Mouse (Mus musculus): ENCODE measurements around the gene Epha4. TPM values are rescaled to one million over a fixed set of nuclear protein-coding genes. Genes with fewer than 3 reads are reported as not detected.

Gene Epha4
- polyA plus RNA-seq, 1 experiment from 2014 or later = 49.8 TPM

- Histone ChIP-seq H3K4me2 (no peak overlapping the region), H3K9ac (no peak overlapping the region), H3K4me3 (no peak overlapping the region), H3K9me3 (no peaks in the 10 kb centered on the region), H3K27me3 (0 out of 2 replicates have a peak, but pooled peaks cover 2% of the 10 kb centered on the region), H3K27ac (replicated peaks) (no peak overlapping the region), H3K4me1 (replicated peaks) (peaks cover 14% of the 10 kb centered on the region), H3K36me3 (no peaks in the 10 kb centered on the region)
- WGBS = 49% methylated on average over 2 of the region's 2 CpGs
- ATAC-seq (ENCODE audit: low FRiP score, low read depth) = no peak
Measured at GRCm38 (mm10) chr1:77523354-77523753, 8.5 kb upstream of the Epha4 start.

- 13% methylated on average over 16 of the region's 17 CpGs for WGBS
- Histone ChIP-seq H3K27ac (replicated peaks) (no peak overlapping the region; the same call in 1 of the 2 replicates), H3K9me3 (no peaks in the 10 kb centered on the region), H3K4me1 (replicated peaks) (peaks cover 20% of the 10 kb centered on the region), H3K9ac (peak overlapping the region; percentile 3; the same call in 1 of the 2 replicates), H3K4me3 (no peak overlapping the region), H3K4me2 (peak overlapping the region; percentile 34), H3K36me3 (no peaks in the 10 kb centered on the region), H3K27me3 (0 out of 2 replicates have a peak, but pooled peaks cover 2% of the 10 kb centered on the region)
- no peak for ATAC-seq (ENCODE audit: low FRiP score, low read depth)
Measured at GRCm38 (mm10) chr1:77521640-77522539, 7.0 kb upstream of the Epha4 start.

- Histone ChIP-seq H3K9ac (no peak overlapping the region), H3K27ac (replicated peaks) (no peak overlapping the region), H3K36me3 (no peaks in the 10 kb centered on the region), H3K4me1 (replicated peaks) (peaks cover 25% of the 10 kb centered on the region), H3K4me3 (no peak overlapping the region), H3K9me3 (no peaks in the 10 kb centered on the region), H3K4me2 (no peak overlapping the region), H3K27me3 (0 out of 2 replicates have a peak, but pooled peaks cover 2% of the 10 kb centered on the region)
- 90% methylated on average over 3 of the region's 3 CpGs for WGBS
- no peak for ATAC-seq (ENCODE audit: low FRiP score, low read depth)
Measured at GRCm38 (mm10) chr1:77518715-77519114, 3.8 kb upstream of the Epha4 start.

- WGBS = 1% methylated on average over 36 of the region's 36 CpGs
- Histone ChIP-seq H3K27me3 (0 out of 2 replicates have a peak, but pooled peaks cover 2% of the 10 kb centered on the region), H3K4me2 (peak overlapping the region; percentile 92), H3K9ac (peak overlapping the region; percentile 59), H3K4me3 (peak overlapping the region; percentile 68), H3K36me3 (no peaks in the 10 kb centered on the region), H3K9me3 (no peaks in the 10 kb centered on the region), H3K4me1 (replicated peaks) (peaks cover 20% of the 10 kb centered on the region), H3K27ac (replicated peaks) (peak overlapping the region; percentile 87)
- peak; percentile 27 for ATAC-seq (ENCODE audit: low FRiP score, low read depth)
Measured at GRCm38 (mm10) chr1:77516203-77516991, 1.5 kb upstream of the Epha4 start.

- peaks cover 23% of the 10 kb centered on the region for H3K4me1 ChIP-seq (replicated peaks)
- H3K36me3 ChIP-seq = no peaks in the 10 kb centered on the region
- peak overlapping the region; percentile 92 for H3K4me2 ChIP-seq
- 0 out of 2 replicates have a peak, but pooled peaks cover 2% of the 10 kb centered on the region for H3K27me3 ChIP-seq
- H3K4me3 ChIP-seq = peak overlapping the region; percentile 68
- peak overlapping the region; percentile 87 for H3K27ac ChIP-seq (replicated peaks)
- no peak for ATAC-seq (ENCODE audit: low FRiP score, low read depth)
- H3K9me3 ChIP-seq = no peaks in the 10 kb centered on the region
- under 1% methylated on average over 12 of the region's 12 CpGs for WGBS
- H3K9ac ChIP-seq = peak overlapping the region; percentile 59
Measured at GRCm38 (mm10) chr1:77515651-77515981, 728 bp upstream of the Epha4 start.

GRCm38 (mm10) chr1:77514325-77514962 lies 444 bp downstream of the Epha4 start:
- WGBS = under 1% methylated on average over 45 of the region's 45 CpGs
- 0 out of 2 replicates have a peak, but pooled peaks cover 2% of the 10 kb centered on the region for H3K27me3 ChIP-seq
- H3K9ac ChIP-seq = peak overlapping the region; percentile 71
- H3K4me1 ChIP-seq (replicated peaks) = peaks cover 29% of the 10 kb centered on the region
- peak overlapping the region; percentile 68 for H3K4me3 ChIP-seq
- ATAC-seq (ENCODE audit: low FRiP score, low read depth) = peak; percentile 40
- peak overlapping the region; percentile 87 for H3K27ac ChIP-seq (replicated peaks)
- no peaks in the 10 kb centered on the region for H3K36me3 ChIP-seq
- H3K4me2 ChIP-seq = peak overlapping the region; percentile 92
- no peaks in the 10 kb centered on the region for H3K9me3 ChIP-seq

- peak overlapping the region; percentile 92 for H3K4me2 ChIP-seq
- under 1% methylated on average over 9 of the region's 9 CpGs for WGBS
- H3K4me3 ChIP-seq = peak overlapping the region; percentile 68
- H3K27me3 ChIP-seq = 0 out of 2 replicates have a peak, but pooled peaks cover under 1% of the 10 kb centered on the region
- no peaks in the 10 kb centered on the region for H3K9me3 ChIP-seq
- no peaks in the 10 kb centered on the region for H3K36me3 ChIP-seq
- H3K9ac ChIP-seq = peak overlapping the region; percentile 71
- H3K4me1 ChIP-seq (replicated peaks) = peaks cover 29% of the 10 kb centered on the region
- H3K27ac ChIP-seq (replicated peaks) = peak overlapping the region; percentile 87
- ATAC-seq (ENCODE audit: low FRiP score, low read depth) = no peak
Measured at GRCm38 (mm10) chr1:77513959-77514324, 946 bp downstream of the Epha4 start.

- under 1% methylated on average over 27 of the region's 27 CpGs for WGBS
- Histone ChIP-seq H3K4me3 (peak overlapping the region; percentile 68), H3K36me3 (no peaks in the 10 kb centered on the region), H3K4me1 (replicated peaks) (peaks cover 31% of the 10 kb centered on the region), H3K4me2 (peak overlapping the region; percentile 92), H3K9me3 (no peaks in the 10 kb centered on the region), H3K9ac (peak overlapping the region; percentile 71), H3K27ac (replicated peaks) (peak overlapping the region; percentile 87), H3K27me3 (no peaks in the 10 kb centered on the region)
- peak; percentile 59 for ATAC-seq (ENCODE audit: low FRiP score, low read depth)
Measured at GRCm38 (mm10) chr1:77513411-77513941, 1.4 kb downstream of the Epha4 start.

- H3K4me1 ChIP-seq (replicated peaks) = peaks cover 37% of the 10 kb centered on the region
- H3K27me3 ChIP-seq = no peaks in the 10 kb centered on the region
- peak overlapping the region; percentile 87 for H3K27ac ChIP-seq (replicated peaks)
- H3K9ac ChIP-seq = peak overlapping the region; percentile 71
- 3% methylated on average over 20 of the region's 20 CpGs for WGBS
- ATAC-seq (ENCODE audit: low FRiP score, low read depth) = no peak
- H3K4me2 ChIP-seq = peak overlapping the region; percentile 92
- no peaks in the 10 kb centered on the region for H3K36me3 ChIP-seq
- H3K4me3 ChIP-seq = peak overlapping the region; percentile 68
- H3K9me3 ChIP-seq = no peaks in the 10 kb centered on the region
Measured at GRCm38 (mm10) chr1:77512431-77513195, 2.3 kb downstream of the Epha4 start.

- Histone ChIP-seq H3K27ac (replicated peaks) (peak overlapping the region; percentile 87), H3K4me2 (peak overlapping the region; percentile 92), H3K27me3 (no peaks in the 10 kb centered on the region), H3K9me3 (no peaks in the 10 kb centered on the region), H3K36me3 (no peaks in the 10 kb centered on the region), H3K4me3 (peak overlapping the region; percentile 68), H3K9ac (peak overlapping the region; percentile 71), H3K4me1 (replicated peaks) (peaks cover 35% of the 10 kb centered on the region)
- ATAC-seq (ENCODE audit: low FRiP score, low read depth) = no peak
- WGBS = 7% methylated on average over 4 of the region's 4 CpGs
Measured at GRCm38 (mm10) chr1:77512059-77512407, 2.9 kb downstream of the Epha4 start.
